Mouse (Mus musculus): ENCODE measurements around the gene Ift80. TPM values are rescaled to one million over a fixed set of nuclear protein-coding genes. Genes with fewer than 3 reads are reported as not detected.
"Not testable (repeated sequence)": the region's sequence is repeated elsewhere in the genome, so short reads cannot be mapped to it uniquely, and the experiment has no call there.

The Ift80 gene
- polyA plus RNA-seq, 1 experiment from 2014 or later = 17.6 TPM

DNA sequence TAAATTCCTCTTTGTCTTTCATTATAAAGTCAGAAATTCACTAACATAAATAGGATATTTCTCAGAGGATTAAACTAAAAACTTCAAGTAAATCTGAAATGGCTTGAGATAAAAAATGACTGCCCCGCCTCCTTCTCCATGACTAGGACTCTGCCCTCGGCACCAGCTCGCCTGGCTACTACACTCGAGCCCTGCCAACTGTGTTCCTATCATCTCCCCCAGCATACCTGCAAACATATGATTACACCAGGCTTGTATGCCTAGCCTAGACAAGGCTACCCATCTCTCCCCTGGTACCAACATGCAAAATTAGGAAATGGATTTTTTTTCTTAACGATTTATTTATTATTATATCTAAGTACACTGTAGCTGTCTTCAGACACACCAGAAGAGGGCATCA lies 51.7 kb downstream of the Ift80 start:
- no peak for TF ChIP-seq CTCF (IDR thresholded peaks at IDR 0.05; ENCODE audit: low read depth)
- Histone ChIP-seq H3K9me3 (ENCODE audit: low read depth, low read length) (no peaks in the 10 kb centered on the region), H3K4me2 (no peak overlapping the region), H3K27me3 (ENCODE audit: insufficient read depth, low read length) (no peaks in the 10 kb centered on the region), H3K9ac (no peak overlapping the region), H3K36me3 (ENCODE audit: insufficient read depth) (peaks cover 3% of the 10 kb centered on the region; the same call in 1 of the 2 replicates), H3K4me3 (ENCODE audit: low read depth, low read length) (no peak overlapping the region), H3K4me1 (ENCODE audit: insufficient read depth) (no peaks in the 10 kb centered on the region), H3K27ac (ENCODE audit: low read depth) (no peak overlapping the region)
- ATAC-seq (ENCODE audit: insufficient read depth) (no peak), DNase-seq (no peak)
- WGBS = 86% methylated on average over 5 of the region's 5 CpGs

DNA sequence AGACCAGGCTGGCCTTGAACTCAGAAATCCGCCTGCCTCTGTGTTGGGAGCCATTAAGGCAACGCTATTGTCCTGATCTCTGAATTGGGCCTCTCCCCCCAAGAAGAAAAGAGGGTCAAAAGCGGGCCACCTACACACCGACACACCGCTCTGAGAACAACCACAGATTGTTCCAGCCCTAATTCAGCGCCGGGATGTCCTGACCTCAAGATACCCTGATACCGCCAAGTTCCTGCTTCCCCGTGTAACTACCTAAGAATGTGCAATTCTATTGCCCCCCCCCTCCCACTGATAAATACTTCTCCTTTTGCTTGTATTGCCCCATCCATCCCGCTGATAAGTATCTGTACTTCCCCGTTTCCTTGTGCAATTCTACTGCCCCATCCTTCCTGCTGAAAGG lies 52.4 kb downstream of the Ift80 start:
- H3K4me1 ChIP-seq (ENCODE audit: insufficient read depth); H3K27me3 ChIP-seq (ENCODE audit: insufficient read depth, low read length); H3K9me3 ChIP-seq (ENCODE audit: low read depth, low read length); H3K4me3 ChIP-seq (ENCODE audit: low read depth, low read length); DNase-seq; ATAC-seq (ENCODE audit: insufficient read depth); H3K27ac ChIP-seq (ENCODE audit: low read depth); H3K9ac ChIP-seq; H3K36me3 ChIP-seq (ENCODE audit: insufficient read depth); H3K4me2 ChIP-seq: not testable (repeated sequence)
- WGBS = 85% methylated on average over 11 of the region's 11 CpGs

DNA sequence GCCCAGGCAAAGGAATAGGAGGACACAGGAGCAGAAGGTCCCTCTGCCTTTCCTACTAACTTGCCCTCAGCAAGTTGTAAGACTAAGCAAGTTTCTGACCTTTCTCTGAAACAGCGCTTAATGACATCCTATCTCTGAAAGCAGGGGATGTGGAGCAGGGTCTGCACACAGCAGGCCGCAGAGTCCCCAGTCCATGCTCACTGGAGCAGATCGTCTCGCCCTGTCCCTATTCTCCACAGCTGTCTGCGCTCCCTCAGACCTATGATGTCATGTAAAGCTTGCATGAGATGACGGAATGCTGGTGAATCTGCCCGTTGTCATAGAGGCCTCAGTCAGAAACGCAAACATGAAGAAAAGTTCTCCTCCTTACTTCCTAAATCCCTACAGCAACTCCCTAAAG lies 55.0 kb downstream of the Ift80 start:
- no peak for DNase-seq
- H3K27ac ChIP-seq (ENCODE audit: low read depth) = no peak overlapping the region
- peaks cover 3% of the 10 kb centered on the region; the same call in 1 of the 2 replicates for H3K36me3 ChIP-seq (ENCODE audit: insufficient read depth)
- TF ChIP-seq CTCF (IDR thresholded peaks at IDR 0.05; ENCODE audit: low read depth) = no peak
- no peak overlapping the region for H3K9ac ChIP-seq
- H3K4me3 ChIP-seq (ENCODE audit: low read depth, low read length) = no peak overlapping the region
- no peaks in the 10 kb centered on the region for H3K9me3 ChIP-seq (ENCODE audit: low read depth, low read length)
- H3K4me2 ChIP-seq = no peak overlapping the region
- WGBS = 86% methylated on average over 8 of the region's 8 CpGs
- H3K27me3 ChIP-seq (ENCODE audit: insufficient read depth, low read length) = no peaks in the 10 kb centered on the region
- no peaks in the 10 kb centered on the region for H3K4me1 ChIP-seq (ENCODE audit: insufficient read depth)
- ATAC-seq (ENCODE audit: insufficient read depth) = no peak

DNA sequence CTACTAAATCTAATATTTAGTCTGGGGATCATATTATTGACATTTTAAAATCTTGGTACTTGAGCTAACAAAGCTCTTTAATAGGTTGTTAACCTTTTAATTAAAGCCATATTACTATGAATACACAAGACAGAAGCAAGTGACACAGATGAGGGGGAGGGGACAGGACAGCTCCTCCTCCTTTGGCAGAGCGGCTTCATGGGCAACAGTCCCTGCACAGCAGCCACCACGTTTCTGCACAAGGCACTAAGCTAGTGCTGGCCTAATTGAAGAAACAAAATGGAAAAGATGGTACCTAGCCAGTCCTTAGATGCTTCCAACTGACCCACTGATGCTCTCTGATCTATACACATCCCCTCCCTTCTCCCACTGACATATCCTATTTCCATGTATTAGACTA lies 55.5 kb downstream of the Ift80 start:
- TF ChIP-seq CTCF (IDR thresholded peaks at IDR 0.05; ENCODE audit: low read depth) = no peak
- no peaks in the 10 kb centered on the region for H3K27me3 ChIP-seq (ENCODE audit: insufficient read depth, low read length)
- no peaks in the 10 kb centered on the region for H3K9me3 ChIP-seq (ENCODE audit: low read depth, low read length)
- 56% methylated on average over 2 of the region's 2 CpGs for WGBS
- ATAC-seq (ENCODE audit: insufficient read depth) (no peak), DNase-seq (no peak)
- no peak overlapping the region for H3K9ac ChIP-seq
- H3K36me3 ChIP-seq (ENCODE audit: insufficient read depth) = peaks cover 3% of the 10 kb centered on the region; the same call in 1 of the 2 replicates
- H3K4me3 ChIP-seq (ENCODE audit: low read depth, low read length) = no peak overlapping the region
- H3K27ac ChIP-seq (ENCODE audit: low read depth) = no peak overlapping the region
- H3K4me2 ChIP-seq = no peak overlapping the region
- H3K4me1 ChIP-seq (ENCODE audit: insufficient read depth) = no peaks in the 10 kb centered on the region

DNA sequence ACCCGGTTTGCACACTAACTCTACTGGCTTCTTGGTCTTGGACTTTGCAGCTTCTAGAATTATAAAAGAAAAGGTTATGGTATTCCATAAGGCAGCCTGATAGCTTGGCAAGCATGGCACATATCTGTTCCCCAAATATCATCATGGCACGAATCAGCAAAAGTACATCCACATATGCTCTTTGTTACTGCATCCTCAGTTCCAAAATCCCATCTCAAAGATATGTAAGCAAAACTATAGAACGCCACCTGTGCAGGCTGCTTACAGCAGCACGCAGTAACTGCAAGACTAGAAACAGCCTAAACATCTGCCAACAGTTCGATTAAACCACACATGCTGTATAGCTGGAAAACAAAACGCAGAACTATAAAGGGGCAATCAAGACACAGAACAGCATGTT lies 62.5 kb downstream of the Ift80 start:
- H3K36me3 ChIP-seq (ENCODE audit: insufficient read depth) = 0 out of 2 replicates have a peak, but pooled peaks cover 4% of the 10 kb centered on the region
- no peak for ATAC-seq (ENCODE audit: insufficient read depth)
- no peak for DNase-seq
- H3K4me2 ChIP-seq = no peak overlapping the region
- no peaks in the 10 kb centered on the region for H3K9me3 ChIP-seq (ENCODE audit: low read depth, low read length)
- no peak for TF ChIP-seq CTCF (IDR thresholded peaks at IDR 0.05; ENCODE audit: low read depth)
- H3K9ac ChIP-seq = no peak overlapping the region
- no peaks in the 10 kb centered on the region for H3K27me3 ChIP-seq (ENCODE audit: insufficient read depth, low read length)
- no peaks in the 10 kb centered on the region for H3K4me1 ChIP-seq (ENCODE audit: insufficient read depth)
- no peak overlapping the region for H3K27ac ChIP-seq (ENCODE audit: low read depth)
- no peak overlapping the region for H3K4me3 ChIP-seq (ENCODE audit: low read depth, low read length)
- WGBS = 88% methylated on average over 6 of the region's 6 CpGs

GRCm38 (mm10) chr3:68940311-68940710 lies 64.1 kb downstream of the Ift80 start:
- ATAC-seq (ENCODE audit: insufficient read depth) = no peak
- TF ChIP-seq CTCF (IDR thresholded peaks at IDR 0.05; ENCODE audit: low read depth) = no peak
- H3K4me3 ChIP-seq (ENCODE audit: low read depth, low read length) = no peak overlapping the region
- no peak for DNase-seq
- no peaks in the 10 kb centered on the region for H3K27me3 ChIP-seq (ENCODE audit: insufficient read depth, low read length)
- 83% methylated on average over 2 of the region's 2 CpGs for WGBS
- H3K36me3 ChIP-seq (ENCODE audit: insufficient read depth) = 0 out of 2 replicates have a peak, but pooled peaks cover 4% of the 10 kb centered on the region
- H3K4me1 ChIP-seq (ENCODE audit: insufficient read depth) = no peaks in the 10 kb centered on the region
- H3K9ac ChIP-seq = no peak overlapping the region
- H3K9me3 ChIP-seq (ENCODE audit: low read depth, low read length) = no peaks in the 10 kb centered on the region
- H3K4me2 ChIP-seq = no peak overlapping the region
- H3K27ac ChIP-seq (ENCODE audit: low read depth) = no peak overlapping the region

DNA sequence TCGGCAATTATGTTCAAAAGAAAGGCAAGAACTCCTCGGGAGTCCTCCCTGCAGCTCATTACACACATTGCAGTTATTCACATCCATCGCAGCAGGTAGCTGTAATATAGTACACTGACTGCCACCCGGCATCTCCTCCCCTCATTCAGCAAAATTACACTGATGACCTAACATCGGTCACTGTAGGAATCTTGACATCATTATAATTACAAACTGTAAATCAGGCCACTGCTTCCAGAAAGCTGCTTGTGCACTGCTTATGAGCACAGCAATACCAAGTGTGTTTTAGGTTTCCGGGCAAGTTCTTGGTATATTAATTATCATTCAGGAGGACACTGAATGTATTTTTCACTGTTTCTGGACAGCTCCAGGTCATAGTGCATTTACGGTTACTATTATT lies 65.1 kb downstream of the Ift80 start:
- no peak overlapping the region for H3K4me3 ChIP-seq (ENCODE audit: low read depth, low read length)
- no peaks in the 10 kb centered on the region for H3K27me3 ChIP-seq (ENCODE audit: insufficient read depth, low read length)
- no peak for ATAC-seq (ENCODE audit: insufficient read depth)
- TF ChIP-seq CTCF (IDR thresholded peaks at IDR 0.05; ENCODE audit: low read depth) = no peak
- 89% methylated on average over 7 of the region's 7 CpGs for WGBS
- no peak overlapping the region for H3K27ac ChIP-seq (ENCODE audit: low read depth)
- no peak overlapping the region for H3K9ac ChIP-seq
- H3K9me3 ChIP-seq (ENCODE audit: low read depth, low read length) = no peaks in the 10 kb centered on the region
- no peak overlapping the region for H3K4me2 ChIP-seq
- no peaks in the 10 kb centered on the region for H3K4me1 ChIP-seq (ENCODE audit: insufficient read depth)
- H3K36me3 ChIP-seq (ENCODE audit: insufficient read depth) = peaks cover 8% of the 10 kb centered on the region; the same call in 1 of the 2 replicates
- no peak for DNase-seq

- no peak overlapping the region for H3K4me2 ChIP-seq
- ATAC-seq (ENCODE audit: insufficient read depth) = no peak
- H3K9me3 ChIP-seq (ENCODE audit: low read depth, low read length) = no peaks in the 10 kb centered on the region
- no peaks in the 10 kb centered on the region for H3K4me1 ChIP-seq (ENCODE audit: insufficient read depth)
- no peak for TF ChIP-seq CTCF (IDR thresholded peaks at IDR 0.05; ENCODE audit: low read depth)
- H3K9ac ChIP-seq = no peak overlapping the region
- WGBS = 84% methylated on average over 3 of the region's 3 CpGs
- no peak overlapping the region for H3K27ac ChIP-seq (ENCODE audit: low read depth)
- no peak for DNase-seq
- H3K27me3 ChIP-seq (ENCODE audit: insufficient read depth, low read length) = no peaks in the 10 kb centered on the region
- H3K36me3 ChIP-seq (ENCODE audit: insufficient read depth) = peaks cover 12% of the 10 kb centered on the region; the same call in 1 of the 2 replicates
- no peak overlapping the region for H3K4me3 ChIP-seq (ENCODE audit: low read depth, low read length)
These were observed 67.7 kb downstream of the Ift80 start for GRCm38 (mm10) chr3:68936709-68937108.
